Mouse (Mus musculus) thymus, postnatal 36 days (tissue): Measurements from ENCODE around the gene Rgs19.

Source experiments
- DNase-seq, 2 experiments: peaks; one replicate each; pipeline ENCODE4 v3.0.0; 2022; ENCODE audit warnings: mixed read lengths in 2 of 2

The Rgs19 gene

GRCm38 (mm10) chr2:181693339-181694280 is at the start of gene Rgs19:
Gene Rgs19 (minus strand): TSS chr2:181693977.
- DNase-seq = peak; percentile 90 to 92

DNA sequence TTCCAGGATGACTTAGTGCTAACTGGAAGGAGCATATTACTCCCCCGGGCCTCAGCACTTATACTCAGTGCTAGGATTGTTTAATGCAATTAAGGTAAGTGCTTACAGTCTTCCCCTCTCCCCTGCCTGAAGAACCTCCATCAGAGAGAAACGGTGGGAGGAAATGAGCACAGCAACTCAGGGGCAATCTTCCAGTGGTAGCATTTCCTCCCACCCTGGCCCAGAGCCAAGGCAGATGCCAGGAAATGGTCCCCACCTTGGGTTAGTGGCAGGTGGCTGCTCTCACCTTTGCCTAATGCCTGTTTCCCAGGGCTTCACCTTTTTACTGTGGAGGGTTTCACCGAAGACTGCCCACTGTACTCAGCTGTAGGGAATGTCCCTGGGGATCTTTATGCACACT is 36.3 kb upstream of the Rgs19 start:
- DNase-seq = peak; percentile 32 to 56

- no peak for DNase-seq
Measured at GRCm38 (mm10) chr2:181727659-181728262, 34.0 kb upstream of the Rgs19 start.

- peak in 1 of 2 experiments; percentile 12 for DNase-seq
Measured at GRCm38 (mm10) chr2:181722213-181722612, 28.4 kb upstream of the Rgs19 start.

DNA sequence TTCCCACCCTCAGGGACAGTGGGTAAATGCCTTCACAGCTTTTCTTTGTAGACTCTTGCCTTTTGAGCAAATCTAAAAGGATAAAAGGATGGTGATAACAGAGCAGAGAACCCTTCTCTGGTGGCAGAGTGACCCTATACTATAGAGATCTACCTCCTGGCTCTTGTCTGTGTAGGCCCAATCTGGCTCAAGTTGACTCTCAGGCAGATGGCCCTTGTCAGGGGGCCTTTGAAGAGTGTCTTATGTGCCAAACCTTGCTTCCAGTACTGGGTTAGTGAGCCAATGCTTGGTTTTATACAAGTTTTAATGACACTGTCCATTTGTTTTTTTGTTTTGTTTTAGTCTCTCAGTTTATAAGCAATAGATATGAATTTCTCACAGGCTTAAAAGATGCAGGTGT is 27.4 kb upstream of the Rgs19 start:
- DNase-seq = no peak

DNA sequence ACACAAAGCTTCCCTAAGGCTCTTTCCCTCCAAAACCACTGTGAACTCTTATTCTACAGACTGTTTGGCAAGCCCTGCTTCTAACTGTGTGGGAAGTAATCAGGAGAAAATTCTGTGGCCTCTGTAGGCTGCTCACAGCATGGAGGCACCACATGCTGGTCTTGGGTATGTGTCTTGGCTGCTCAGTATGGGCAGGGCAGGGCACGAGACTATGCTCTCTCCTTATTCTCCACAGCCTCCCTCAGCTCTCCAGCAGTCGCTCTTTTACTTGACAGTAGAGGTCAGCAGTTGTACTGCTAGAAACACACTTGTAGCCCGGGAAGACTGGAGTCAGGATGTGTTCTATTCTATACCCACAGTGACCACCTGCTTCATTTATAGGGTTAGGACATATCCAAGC is 26.3 kb upstream of the Rgs19 start:
- DNase-seq = no peak

DNA sequence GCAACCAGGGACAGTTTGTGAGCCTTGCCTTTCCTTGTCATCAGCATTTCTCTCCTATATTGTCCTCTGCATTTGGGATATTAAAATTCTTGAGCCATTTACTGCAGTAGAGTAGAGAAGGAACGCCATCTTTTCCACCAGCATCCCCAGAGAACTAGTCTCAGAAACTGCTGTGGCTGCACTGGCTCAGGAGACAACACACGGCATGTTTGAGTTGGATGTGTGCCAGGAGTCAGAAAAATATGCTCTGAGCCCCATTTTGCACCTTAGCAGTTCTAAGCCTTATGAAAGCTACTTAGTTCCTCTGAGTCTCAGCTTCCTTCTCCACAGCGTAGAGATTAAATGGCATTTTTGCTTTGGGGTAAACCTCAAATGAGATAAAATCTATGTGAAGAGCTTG is 23.2 kb upstream of the Rgs19 start:
- DNase-seq = no peak

GRCm38 (mm10) chr2:181715382-181715781 is 21.6 kb upstream of the Rgs19 start:
- DNase-seq = no peak

- DNase-seq = peak in 1 of 2 experiments; percentile 35
Measured at GRCm38 (mm10) chr2:181714903-181715326, 21.1 kb upstream of the Rgs19 start, which contains the start of gene Oprl1. Gene Oprl1 (plus strand): TSS chr2:181715016.

GRCm38 (mm10) chr2:181713749-181714148 is 20.0 kb upstream of the Rgs19 start:
- no peak for DNase-seq

GRCm38 (mm10) chr2:181706668-181707067 is 12.9 kb upstream of the Rgs19 start:
- DNase-seq = no peak

DNA sequence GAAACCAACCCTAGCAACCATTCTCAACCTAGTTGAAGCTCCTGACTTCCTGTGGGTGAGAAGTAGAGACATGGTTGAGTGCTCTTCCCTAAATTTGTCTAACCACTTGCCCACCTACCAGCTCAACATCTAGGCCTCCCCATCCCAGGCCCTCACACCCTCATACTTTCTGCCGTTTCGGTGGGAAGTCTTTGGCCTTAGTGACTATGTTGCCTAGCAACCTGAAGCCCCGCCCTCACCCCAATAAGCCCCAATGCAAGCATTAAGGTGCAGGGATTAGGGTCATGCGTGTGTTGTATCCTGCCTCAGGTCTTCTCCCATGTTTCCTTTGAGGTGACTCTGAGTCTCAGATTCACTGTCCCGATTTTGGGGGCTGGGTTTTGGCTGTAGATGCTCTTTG is 4.5 kb upstream of the Rgs19 start, which contains the start of gene Lkaaear1:
Gene Lkaaear1 (minus strand): TSS at position 202 of the 400 bp plus-strand sequence.
- DNase-seq = no peak

- DNase-seq = no peak
Measured at GRCm38 (mm10) chr2:181696801-181697420, 3.1 kb upstream of the Rgs19 start.

DNA sequence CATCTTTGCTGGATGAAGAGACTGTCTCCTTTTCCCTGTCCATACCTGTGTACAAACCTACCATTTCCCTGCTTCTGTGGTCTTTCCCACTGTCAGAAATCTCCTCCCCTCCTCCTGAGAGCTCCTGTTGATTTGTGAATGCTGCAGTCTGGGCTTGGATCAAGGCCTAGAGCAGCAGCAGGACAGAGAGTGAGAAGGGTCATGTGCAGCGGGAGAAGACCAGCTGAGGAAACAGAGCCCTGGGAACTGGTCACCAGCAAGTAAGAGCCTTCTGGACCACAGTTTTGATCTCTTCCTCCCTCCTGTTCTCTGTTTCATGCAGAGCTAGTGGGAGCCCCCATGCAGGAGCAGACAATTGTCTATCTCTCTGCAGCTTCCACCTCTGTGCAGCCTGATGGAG is 2.0 kb upstream of the Rgs19 start:
- no peak for DNase-seq

GRCm38 (mm10) chr2:181694581-181694980 is 804 bp upstream of the Rgs19 start:
- DNase-seq = no peak

DNA sequence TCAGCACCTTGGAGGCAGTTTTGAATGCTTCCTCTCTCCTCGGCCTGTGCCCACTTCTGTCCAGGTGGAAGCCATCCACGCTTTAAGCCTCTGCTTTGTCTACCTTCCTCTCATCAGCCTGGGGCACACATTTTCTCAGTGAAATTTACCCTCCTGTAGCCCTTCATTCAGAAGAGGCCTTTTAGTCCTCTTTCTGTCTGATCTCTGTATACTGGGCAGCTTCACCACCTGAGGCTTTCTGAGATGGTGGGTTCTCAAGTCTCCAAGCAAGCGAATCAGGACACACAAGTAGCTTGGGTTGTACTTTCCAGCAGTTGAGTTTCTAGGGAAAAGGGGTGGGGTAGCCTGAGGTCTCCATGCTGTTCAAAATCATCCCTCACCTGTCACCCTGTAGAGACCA is 1.5 kb downstream of the Rgs19 start:
- DNase-seq = no peak

DNA sequence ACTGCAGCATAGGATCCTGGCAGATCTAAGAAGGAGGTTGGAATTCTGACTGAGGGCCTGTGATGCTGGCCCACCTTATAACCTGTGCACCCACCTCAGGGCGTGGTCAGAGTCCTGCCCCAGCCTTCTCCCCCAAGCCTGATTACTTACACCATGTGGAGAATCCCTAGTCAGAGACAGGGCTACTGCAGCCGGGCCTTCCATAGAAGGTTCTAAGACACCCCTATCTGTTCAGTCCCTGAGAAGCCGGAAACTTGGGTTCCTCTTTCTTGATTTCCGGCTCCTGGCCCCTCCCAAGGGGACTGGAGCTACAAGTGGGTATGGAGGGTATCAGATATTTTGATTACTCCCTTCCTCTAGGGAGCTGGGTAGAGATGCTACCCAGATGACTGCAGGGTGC is 2.2 kb downstream of the Rgs19 start:
- no peak for DNase-seq

- DNase-seq = no peak
Measured at GRCm38 (mm10) chr2:181691083-181691482, 2.7 kb downstream of the Rgs19 start.

DNA sequence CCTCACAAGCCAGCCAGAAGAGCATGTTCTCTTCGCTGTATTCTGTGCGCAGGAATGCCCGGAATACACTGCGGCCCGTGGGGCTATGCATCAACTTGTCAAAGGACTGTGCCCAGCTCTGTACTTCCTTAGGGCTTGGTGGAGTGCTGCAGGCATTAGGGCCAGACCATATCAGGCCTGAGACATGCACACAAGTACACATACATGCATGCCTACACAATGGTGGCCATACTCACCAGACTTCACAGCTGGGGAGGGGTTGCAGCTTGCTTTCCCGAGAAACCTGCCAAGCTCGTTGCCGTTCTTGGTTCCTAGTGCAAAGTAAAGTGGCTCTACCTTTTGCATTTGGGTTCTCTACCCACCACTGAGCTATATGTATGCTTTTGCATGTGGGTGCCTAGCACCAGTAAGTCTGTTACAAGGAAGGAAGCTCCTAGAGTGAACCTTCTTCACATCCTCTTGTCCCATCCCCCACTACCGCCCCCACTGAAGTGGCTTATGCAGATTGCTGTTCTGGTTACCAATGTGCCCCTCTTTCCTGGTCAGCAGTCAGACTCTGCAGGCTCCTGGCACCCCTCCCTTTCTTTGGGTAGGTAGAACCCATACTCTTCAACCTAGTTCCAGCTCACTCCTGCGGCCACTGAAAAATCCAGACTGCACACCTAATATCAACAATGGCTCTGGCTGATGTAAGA is 4.2 kb downstream of the Rgs19 start:
- DNase-seq = no peak

GRCm38 (mm10) chr2:181687586-181687985 is 6.2 kb downstream of the Rgs19 start:
- no peak for DNase-seq

- no peak for DNase-seq
Measured at GRCm38 (mm10) chr2:181685686-181686085, 8.1 kb downstream of the Rgs19 start.

GRCm38 (mm10) chr2:181684713-181685112 is 9.1 kb downstream of the Rgs19 start:
- no peak for DNase-seq

- DNase-seq = no peak
Measured at GRCm38 (mm10) chr2:181683381-181683780, 10.4 kb downstream of the Rgs19 start.
